Mouse (Mus musculus) monocyte, adult 2 months (primary cell): ENCODE measurements around the gene Ndrg3.

Experiments
- DNase-seq, 2 experiments: peaks; one replicate each; pipeline ENCODE4 v3.0.0; 2022; ENCODE audit warnings: low spot score in 2 of 2, low read depth in 1 of 2

The Ndrg3 gene

DNA sequence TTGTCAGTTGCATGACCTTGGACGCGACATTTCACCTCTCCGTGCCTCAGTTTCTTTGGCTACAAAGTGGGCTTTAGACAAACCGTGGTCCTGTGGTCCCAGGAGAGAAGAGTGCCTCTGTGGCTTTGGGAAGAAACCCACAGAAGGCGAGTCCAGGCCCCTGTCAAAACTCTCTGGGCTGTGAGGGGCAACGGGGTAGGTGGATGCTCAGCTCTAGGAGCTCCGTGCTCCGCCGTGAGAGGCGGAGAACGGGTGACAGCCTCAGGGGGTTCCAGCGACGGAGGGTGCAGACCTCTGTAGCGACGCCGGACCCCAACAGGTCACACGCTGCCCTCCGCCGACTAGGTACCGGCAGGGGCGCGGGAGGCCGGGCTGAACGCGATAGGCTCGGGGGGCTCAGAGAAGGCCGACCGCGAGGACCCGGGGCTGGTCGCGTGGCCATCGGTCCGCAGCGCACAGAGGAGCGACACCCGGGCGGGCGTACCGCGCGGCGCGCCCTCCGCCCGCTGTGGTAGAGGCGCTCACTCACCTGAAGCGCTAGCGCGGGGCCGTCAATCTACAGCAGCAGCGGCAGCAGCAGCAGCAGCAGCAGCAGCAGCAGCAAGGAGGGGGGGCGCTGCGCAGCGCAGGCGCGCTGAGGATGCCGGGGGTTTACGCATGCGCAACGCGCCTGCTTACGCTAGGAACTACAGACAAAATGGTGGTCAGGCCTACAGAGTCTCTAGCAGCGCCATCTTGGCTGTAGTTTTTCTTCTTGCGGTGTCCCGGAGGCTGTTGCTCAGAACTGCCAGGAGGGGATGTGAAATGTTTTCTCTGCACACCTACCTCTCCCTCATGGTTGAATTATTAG, at the start of gene Ndrg3:
TSS of gene Ndrg3 (minus strand) at position 587 of the 850 bp plus-strand sequence.
- peak; percentile 87 to 92 for DNase-seq

DNA sequence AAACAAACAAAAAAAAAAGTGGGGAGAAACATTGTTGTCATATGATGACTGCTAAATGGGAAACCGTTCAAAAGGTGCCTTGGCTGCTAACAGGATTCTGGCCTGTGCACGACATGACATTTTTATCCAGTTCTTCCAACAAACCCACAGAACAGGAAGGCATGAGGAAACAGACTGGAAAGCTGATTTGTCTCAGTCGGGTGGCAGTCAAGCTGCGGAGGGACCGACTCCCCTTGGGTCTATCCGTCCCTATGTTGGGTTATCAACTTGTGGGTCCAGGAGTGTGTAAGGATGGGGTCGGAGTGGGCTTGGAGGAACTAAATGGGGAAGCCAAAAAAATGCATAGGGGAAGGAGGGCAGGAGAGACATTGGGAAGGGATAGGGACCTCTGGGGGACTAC, 49.6 kb upstream of the Ndrg3 start:
- DNase-seq = no peak

DNA sequence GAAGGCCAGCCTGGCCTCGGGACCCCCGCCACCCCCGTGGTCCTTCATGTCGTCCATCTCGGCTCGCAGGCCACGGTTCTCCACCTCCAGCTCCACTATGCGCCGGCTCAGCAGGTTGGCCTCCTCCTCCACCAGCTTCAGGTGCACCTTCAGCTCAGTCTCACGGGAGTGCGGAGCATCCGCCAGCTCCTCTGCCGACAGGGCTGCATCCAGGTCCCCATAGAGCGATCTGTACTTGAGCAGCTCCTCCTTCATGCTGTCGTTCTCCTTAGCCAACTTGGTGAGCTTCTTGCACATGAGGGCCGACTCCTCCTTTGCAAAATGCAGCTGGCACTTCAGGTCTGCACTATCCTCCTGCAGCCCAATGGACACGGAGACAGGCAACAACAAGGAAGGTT, 48.8 kb upstream of the Ndrg3 start:
- DNase-seq = no peak

DNA sequence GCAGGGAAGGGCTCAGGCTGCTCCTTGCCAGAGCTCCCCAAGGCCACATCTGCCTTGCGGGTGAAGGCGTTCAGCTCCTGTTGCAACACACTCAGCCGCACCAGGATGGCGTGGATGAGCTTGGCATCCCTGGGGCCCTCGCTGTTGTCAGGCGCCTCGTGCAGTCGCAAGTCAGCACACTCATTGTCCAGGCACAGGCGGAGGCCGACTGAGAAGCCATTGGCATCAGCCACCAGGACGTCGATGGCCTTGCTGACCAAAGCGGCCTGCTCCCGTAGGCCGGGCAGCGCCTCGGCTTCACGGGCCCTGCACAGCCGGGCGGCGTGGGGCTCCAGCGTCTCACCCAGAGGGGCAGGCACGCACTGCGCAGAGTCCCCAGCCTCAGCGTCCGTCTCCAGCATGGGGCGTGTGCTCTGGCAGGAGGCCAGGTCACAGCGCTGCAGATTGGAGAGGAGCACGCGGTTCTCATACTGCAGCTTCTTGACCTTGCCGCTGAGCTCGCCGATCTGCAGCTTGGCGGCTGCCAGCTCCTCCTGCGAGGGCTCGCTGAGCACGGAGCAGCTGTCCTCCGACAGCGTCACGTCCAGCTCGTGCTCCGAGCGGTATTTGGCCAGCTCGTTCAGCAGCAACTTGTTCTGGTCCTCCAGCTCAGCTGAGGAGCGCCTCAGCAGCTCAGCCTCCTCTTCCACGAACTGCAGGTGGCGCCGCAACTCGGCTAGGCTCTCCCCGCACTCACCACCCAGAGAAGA, 48.2 kb upstream of the Ndrg3 start:
- DNase-seq = no peak

DNA sequence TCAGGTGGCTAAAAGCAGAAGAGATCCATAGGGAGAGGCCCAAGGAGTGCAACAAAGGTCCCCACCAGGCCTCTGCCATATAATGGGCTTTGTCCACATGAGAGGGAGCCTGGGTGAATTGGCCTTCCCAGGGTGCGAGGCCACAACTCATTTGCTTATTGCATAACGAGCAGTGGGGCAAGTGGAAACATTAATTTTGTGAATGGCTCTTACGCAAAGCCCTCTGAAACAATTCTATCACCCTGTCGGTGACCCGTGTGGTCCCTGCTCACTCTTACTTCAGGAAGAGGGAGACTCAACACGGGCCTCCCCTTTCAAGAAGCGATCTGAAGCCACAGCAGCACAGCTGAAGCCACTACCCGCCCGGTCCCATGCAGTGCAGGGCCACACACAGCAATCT, 45.4 kb upstream of the Ndrg3 start:
- no peak for DNase-seq

DNA sequence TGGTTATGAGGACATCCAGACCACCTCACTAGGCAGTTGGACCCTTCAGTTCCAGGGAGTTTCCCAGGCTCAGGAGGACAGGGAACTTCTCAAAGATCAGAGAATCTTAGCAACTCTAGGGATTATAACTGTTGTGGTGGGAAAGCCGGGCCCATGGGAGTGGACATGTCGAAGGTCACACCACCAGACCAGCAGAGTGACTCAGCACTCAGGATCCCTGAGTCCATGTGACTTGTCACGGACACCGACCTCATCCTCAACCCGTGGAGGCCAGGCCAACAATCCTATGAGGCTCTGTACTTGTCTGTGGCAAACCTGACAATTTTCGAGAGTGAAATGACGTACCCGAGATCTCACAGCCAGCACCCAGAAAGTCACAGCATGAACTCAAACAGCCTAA, 44.5 kb upstream of the Ndrg3 start:
- DNase-seq = no peak

DNA sequence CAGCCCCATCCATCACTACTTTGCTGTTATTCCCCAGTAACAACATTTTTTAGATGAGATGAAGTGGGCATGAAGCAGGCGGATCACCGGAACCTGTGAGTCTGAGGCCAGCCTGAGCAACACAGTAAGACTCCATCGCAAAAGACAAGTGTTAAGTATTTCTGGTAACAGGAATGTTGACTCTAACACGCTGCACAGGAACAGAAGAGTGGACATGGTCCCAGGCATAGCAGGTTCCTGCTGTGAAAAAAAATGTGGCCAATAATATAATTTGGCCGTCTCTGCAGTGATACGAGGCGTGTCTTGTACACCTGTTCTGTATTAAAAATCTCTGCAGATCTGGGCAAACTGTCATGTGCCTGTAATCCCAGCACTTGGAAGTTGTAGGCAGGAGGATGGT, 43.5 kb upstream of the Ndrg3 start:
- DNase-seq = no peak

DNA sequence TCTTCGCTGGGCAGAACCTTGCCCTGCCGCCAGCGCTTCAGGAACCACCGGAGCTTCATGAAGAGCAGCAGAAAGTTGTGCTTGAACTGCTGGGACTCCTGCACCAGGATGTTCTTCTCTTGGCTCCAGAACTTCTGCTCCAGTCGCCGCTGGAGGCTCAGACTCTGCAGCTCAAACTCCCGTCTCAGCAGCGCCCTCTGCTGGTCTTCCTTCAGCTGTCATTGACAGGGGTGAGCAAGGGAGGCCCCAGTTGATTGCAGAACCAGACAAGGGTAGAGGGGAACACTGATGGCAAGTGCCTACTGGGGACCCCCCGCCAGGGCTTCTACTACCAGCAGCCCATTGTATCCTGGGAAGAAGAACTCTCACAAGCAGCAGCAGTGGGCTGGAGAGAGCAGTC, 38.9 kb upstream of the Ndrg3 start:
- DNase-seq = peak; percentile 29 to 68

DNA sequence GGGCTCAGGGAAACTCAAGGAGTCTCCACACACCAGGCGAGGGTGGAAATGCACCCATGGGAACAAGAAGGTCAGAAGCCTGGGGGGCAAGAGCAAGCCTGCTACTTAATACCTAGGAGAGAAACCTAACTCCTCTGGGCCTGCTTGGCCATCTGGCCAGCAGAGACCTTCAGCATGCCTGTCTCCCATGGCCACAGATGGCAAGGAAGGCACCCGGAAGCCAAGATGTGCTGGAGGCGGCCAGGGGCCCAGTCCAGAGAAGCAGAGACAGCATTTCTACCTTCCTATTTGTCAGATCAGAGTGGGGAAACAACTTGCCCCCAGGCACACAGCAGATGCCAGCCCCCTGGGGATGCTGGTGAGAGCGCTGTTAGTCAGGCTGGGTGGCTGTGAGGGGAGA, 36.4 kb upstream of the Ndrg3 start:
- DNase-seq = no peak

DNA sequence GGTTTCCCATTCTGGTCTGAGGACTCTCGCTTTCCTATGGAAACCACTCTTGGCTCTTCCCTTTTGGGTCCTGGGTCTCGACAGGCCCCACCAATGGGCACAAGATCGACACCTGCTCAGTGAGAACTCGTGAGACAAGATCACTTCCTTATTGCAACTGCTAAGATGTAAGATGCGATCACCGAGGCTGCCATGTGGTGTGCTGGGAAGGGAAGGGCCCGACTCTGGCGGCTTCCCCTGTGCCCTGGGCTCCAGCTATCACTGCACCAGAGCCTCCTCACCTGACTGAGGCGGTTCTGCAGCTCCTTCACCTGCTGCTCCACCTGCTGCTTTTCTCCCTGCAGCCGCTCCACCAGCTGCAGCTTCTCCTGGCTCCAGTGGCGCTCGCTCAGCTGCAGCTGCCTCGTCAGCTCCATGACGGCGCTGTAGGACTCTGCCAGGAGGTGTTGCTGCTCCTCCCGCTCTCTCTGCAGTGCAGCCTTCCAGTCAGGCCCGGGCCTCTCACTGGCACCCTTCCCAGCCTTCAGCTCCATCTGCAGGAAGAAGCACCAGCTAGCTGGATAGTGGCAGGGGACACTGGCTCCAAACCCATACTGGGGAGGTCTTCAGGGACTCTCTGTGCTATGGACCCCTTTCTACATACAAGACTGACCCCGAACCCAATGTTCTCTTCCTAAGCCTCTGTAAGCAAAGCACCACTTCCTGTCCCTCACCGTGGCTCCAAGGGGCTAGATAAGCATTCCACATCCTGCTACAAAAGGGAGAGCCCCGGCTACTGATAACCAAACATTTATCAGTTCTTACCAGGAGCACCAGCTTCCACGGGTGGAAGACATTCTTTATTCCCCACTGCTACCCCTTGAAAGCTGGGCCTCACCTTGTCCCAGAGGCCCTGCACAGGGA, 35.5 kb upstream of the Ndrg3 start:
- no peak for DNase-seq

DNA sequence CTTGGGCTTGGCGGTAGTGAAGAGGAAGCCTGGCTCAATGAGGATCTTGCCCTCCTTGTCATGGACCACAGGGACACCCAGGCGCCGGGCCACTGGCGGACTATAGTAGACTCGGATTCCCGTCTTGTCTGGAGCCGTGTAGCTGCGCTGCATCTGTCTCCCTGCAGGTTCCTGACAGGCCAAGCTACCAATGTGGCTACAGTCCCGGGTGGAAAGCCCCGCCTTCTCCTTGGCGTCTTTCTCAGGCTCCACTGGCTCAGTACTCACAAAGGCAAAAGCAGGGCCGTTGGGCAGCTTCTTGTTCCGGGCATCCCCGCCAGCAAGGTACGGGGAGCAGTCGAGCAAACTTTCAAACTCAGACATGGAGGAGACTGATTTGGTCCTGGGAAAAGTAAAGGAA, 29.3 kb upstream of the Ndrg3 start:
- DNase-seq = no peak

DNA sequence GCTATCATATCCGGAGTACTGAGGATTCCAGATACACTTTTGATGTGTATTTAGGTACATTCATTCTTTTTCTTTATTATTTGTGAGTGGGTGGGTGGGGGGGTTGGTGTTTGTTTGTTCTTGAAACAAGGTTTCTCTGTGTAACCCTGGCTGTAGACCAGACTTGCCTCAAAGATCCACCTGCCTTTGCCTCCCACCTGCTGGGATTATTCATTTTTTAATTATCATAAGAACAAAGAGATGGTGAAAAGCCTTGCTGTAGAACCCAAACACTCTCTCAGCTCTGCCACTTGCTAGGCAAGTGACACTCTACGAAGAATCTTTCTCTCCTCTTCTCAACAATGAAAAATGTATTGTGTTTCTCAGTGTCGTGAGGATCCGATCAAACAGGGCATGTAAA, 27.4 kb upstream of the Ndrg3 start:
- DNase-seq = no peak

DNA sequence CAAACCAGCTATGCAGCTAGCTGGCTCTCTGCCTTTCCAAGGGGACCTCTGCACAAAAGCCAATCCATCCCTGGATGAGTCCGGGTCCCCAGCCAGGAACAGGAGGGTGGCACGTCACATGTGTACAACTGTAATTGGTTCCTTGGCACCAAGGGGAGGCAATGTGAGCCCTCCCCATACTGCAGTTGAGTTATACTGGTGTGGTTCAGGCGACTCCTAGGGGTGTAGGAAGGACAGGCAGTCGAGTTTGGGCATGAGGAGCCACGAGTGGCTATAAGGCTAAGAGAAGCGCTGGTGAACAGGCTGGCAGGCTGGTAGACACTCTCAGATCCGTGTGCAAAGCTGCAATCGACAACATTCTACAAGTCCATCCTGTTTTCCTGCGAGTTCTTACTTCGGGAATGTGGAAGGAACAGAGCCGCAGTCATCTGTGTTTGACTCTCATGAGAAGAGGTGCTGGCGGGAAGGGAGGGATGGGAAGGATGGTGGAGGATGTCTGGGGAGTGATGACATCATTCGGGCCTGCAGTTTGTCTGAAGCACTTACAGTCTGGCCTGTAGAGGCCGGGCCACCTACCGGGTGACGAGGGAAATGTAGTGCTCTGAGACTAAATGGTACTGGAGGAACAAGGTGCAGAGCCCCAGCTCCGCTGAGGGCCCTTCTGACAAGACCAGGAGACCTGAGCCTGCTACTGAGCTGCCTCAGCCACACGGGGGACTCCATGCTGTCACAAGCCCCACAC, 24.8 kb upstream of the Ndrg3 start:
- no peak for DNase-seq

DNA sequence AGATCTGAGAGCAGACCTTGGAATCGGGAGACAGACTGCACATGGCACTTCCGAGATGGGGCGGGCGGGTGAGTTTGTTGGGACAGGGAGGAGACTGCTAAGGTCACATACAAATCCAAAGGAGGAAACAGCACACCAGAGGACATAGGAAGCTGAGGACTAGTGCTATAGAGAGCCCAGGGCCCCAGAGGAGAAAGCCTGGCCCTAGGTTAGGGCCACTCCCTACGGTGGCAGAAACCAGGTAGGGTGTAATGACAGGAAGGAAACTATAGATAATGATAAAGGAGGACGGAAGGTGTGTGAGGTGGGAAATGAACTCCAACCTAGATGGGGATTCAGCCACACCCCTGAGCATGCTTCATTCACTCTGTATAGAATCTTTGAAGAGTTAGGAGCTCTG, 20.5 kb upstream of the Ndrg3 start:
- no peak for DNase-seq

DNA sequence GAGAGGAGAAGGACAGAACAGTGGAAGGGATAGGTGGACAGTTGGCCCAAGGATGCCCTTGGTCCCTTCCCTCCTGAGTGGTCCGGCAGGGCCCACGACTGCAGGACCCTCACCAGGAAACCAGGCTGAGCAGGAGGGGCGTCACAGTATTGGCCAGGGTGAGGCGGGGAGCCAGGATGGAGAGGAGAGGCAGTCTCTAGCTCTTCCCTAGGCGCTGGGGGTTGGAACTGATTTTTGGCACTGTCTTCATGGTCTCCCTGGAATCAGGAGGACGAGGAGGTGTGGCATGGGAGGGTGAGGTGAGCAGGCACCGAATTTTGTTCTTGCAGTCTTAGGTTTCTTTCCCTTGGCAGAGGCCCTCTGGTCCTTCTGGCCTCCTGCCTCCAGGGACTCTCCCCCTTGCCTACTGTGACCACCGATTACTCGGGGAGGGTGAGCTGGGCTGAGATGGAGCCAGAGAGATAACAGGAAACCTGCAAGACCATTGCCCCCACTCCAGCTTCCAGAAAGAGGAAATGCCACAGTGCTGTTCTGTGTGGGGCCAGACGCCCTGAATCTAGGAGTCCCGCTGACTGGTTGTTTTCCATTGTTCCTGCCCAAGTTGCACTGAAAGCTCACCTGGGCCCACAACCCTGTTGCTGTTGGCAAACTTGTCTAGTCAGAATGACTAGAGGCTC, 18.9 kb upstream of the Ndrg3 start:
- DNase-seq = no peak

DNA sequence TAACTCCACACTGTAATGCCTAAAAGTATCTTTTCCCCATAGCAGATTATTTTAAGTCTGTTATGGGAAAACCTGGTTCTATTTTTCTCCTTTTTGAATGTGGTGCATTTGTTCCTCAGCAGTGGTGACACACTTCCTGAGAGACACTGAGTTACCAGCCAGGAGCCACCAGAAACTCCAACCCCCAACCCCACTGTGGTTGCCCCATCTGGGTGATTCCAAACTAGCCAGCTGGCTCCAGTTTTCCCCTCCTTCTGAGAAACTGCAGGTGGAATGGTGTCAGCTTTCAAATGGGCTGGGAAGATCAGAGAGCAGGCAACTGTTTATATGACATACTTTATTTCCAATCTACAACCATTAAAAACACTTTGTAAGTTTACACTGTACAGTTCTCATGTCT, 18.3 kb upstream of the Ndrg3 start:
- DNase-seq = no peak

DNA sequence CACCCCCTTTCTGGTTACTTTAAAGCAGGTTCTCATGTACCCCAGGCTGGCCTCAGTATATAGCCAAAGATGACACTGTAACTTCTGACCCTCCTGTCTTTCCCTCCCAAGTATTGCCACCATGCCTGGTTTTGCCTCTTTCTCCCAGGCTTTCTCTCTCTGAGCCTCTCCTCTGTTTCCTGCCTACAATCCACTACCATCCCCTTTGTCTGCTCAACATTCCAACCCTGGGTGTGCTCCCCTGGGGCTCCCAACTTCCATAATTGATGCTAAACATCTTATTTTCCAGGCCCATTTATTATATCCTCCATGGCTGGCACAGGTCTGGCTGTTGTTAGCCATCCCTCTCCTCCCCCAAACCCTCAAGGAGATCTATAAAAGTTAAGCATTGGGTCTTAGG, 16.7 kb upstream of the Ndrg3 start:
- DNase-seq = no peak

DNA sequence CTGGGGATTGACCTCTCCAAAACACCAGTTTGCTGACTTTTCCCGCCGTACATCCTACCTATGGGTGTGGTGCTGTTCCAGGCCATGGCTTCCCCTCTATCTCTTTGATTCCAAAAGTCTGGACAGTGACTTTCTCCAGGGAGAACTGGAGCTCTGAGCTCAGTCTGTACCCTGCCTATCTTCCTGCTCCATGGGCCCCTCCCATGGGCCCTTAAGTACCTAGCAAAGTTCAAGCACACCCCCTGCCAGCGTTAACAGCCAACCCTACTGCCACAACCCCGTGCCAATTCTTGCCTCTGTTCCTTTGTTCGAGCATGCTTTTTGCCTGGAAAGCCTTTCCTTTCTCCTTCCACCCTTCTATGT, 15.4 kb upstream of the Ndrg3 start:
- DNase-seq = no peak

DNA sequence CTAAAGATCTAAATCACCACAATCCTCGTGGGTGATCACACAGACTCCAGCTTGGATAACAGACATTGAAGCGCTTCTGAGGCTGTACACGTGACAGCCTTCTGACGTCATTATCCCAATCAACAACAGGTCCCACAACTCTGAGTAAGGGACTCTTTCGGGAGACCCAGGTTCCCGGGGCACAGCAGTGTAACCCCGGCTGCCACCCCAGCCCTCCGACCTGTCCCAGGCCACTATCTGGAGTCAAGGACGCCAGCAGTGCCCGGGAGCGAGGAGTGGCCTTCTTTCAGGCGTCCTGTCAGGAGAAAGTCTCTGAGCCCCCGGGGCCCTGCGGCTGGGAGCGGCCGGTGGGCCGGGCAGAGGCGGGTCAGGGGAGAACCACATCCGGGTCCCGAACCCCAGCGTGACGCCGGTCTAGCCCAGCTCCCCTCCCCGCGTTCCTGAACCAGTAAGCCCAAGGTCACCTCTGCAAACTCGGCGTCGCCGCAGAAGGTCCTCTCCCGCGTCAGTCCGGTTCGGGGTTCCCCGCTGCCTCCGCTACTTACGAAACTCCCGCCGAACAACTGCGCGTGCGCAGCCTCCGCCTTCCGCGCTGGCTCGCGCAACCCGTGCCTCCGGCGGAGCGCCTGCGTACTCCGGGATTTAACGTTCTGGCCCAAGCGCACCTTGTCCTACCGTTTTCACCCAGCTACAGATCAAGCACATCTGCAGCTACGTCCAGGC, 14.8 kb upstream of the Ndrg3 start, which contains the start of gene Dsn1:
TSS of gene Dsn1 (minus strand) at position 644 of the 723 bp plus-strand sequence.
- DNase-seq = peak; percentile 66 to 90

DNA sequence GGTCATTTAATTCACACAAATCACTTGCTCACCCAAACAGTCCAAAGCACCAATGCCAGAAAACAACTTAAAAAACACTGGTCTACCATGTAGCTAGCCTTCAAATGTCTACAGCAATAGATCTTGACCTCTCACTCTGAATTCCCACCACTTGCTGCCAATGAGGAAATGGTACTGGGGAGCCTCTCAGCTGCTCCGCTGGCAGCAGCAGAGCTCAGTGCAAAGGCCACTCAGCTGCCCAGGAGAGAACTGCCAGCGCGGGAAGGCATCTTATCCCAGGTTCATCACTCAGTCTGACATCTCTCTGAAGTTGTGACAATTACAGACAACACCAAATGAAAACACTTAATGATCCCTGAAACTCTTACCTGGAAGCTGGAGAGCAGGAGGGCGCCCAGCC, 10.5 kb upstream of the Ndrg3 start:
- DNase-seq = no peak
